Mouse (Mus musculus) lung, postnatal 0 days (tissue): ENCODE data around the gene Ift122.

ENCODE experiments used
- CTCF ChIP-seq: IDR thresholded peaks from 2 replicates; pipeline ENCODE4 v1.5.1; 2016; ENCODE audit warnings: antibody characterized with exemption, mild to moderate bottlenecking
- EP300 ChIP-seq: IDR thresholded peaks from 2 replicates; pipeline ENCODE4 v1.6.1; 2016; ENCODE audit warnings: antibody characterized with exemption, mild to moderate bottlenecking, control low read depth

DNA sequence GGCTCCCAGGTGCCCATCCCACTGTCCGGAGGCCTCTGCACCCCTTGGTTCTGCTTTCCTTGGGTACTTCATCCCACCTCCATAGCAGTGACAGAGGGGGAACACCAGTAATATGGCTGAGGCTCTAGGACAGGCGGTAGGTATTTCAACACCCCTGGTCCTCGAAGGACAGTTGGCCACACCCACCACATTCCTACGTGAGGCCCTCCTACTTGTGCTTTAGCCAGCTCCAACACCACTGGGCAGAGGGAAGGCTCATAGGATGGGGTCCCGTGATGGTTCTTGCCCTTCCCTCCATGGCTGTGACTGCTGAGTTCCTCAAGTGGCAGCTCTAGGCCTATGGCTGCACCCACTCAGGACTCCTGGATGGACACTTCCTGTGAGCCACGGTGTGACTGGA is 71.6 kb downstream of the Ift122 start:
- TF ChIP-seq EP300: no peak
- no peak for TF ChIP-seq CTCF
